Mouse (Mus musculus): ENCODE data around the gene Spem1.
"Not testable (repeated sequence)": the region's sequence is repeated elsewhere in the genome, so short reads cannot be mapped to it uniquely, and the experiment has no call there.

GRCm38 (mm10) chr11:69863729-69864128 lies 41.7 kb upstream of the Spem1 start:
- not testable (repeated sequence) for TF ChIP-seq POLR2A (IDR thresholded peaks at IDR 0.05; ENCODE audit: low read depth, low read length); CTCF (IDR thresholded peaks at IDR 0.05; ENCODE audit: borderline replicate concordance, insufficient read depth, low read length)

Data from embryonic fibroblast, embryonic 13.5 days (primary cell).